Mouse (Mus musculus) liver, adult 2 months (tissue): ENCODE data around the gene Ppcs.

ENCODE experiments used
- CTCF ChIP-seq: fragments of 200-500 bp; IDR thresholded peaks from 2 replicates; pipeline ENCODE4 v1.5.1; 2011; ENCODE audit warnings: low read depth, low read length, control low read depth
- POLR2A ChIP-seq: fragments of 200-500 bp; IDR thresholded peaks from 2 replicates; pipeline ENCODE4 v1.6.1; 2011; ENCODE audit warnings: low read length, control low read depth; ENCODE audit not compliant: insufficient read depth; ENCODE audit errors: extremely low read depth

- TF ChIP-seq CTCF (no peak), POLR2A (no peak)
These were observed 20.3 kb upstream of the Ppcs start for GRCm38 (mm10) chr4:119442539-119442938.
